Mouse (Mus musculus) forebrain, embryonic 12.5 days (tissue): ENCODE measurements around the gene Gpr152. TPM values are rescaled to one million over a fixed set of nuclear protein-coding genes. Genes with fewer than 3 reads are reported as not detected.
"Not testable (repeated sequence)": the region's sequence is repeated elsewhere in the genome, so short reads cannot be mapped to it uniquely, and the experiment has no call there.

Experiments used
- ATAC-seq: fragments of 200-750 bp; cut with Nextera tagmentation; 2 replicates; pipeline ENCODE4 v1.8.0; 2017; ENCODE audit warnings: moderate TSS enrichment; ENCODE audit not compliant: low FRiP score
- H3K27ac ChIP-seq: fragments of 300-500 bp; sonication (generic); 2 replicates; pipeline ENCODE4 v1.5.1; 2016; ENCODE audit warnings: mild to moderate bottlenecking
- H3K27me3 ChIP-seq: fragments of 300-500 bp; sonication (generic); 2 replicates; pipeline ENCODE4 v1.6.1; 2016; ENCODE audit warnings: mild to moderate bottlenecking
- H3K36me3 ChIP-seq: fragments of 300-500 bp; sonication (generic); replicated peaks from 2 replicates; pipeline ENCODE4 v1.6.1; 2016; ENCODE audit warnings: mild to moderate bottlenecking
- H3K4me1 ChIP-seq: fragments of 300-500 bp; sonication (generic); 2 replicates; pipeline ENCODE4 v1.6.1; 2016
- H3K4me2 ChIP-seq: fragments of 300-500 bp; sonication (generic); 2 replicates; pipeline ENCODE4 v1.6.1; 2016; ENCODE audit warnings: mild to moderate bottlenecking, moderate library complexity
- H3K4me3 ChIP-seq: fragments of 300-500 bp; sonication (generic); replicated peaks from 2 replicates; pipeline ENCODE4 v1.5.1; 2016; ENCODE audit warnings: mild to moderate bottlenecking
- H3K9ac ChIP-seq: fragments of 300-500 bp; sonication (generic); 2 replicates; pipeline ENCODE4 v1.6.1; 2016; ENCODE audit warnings: mild to moderate bottlenecking
- H3K9me3 ChIP-seq: fragments of 300-500 bp; sonication (generic); 2 replicates; pipeline ENCODE4 v1.6.1; 2016
- WGBS: fragments of 180-500 bp; shearing (Covaris S2); methylation state at CpG from one replicate; pipeline ENCODE4 v1.1.7; 2016; 5-methylcytosine and 5-hydroxymethylcytosine counted together
- polyA plus RNA-seq: library from polyadenylated mRNA; unstranded; fragments of >200 nt; fragmentation: Nextera tagmentation; extraction: Ambion mirVana; gene quantifications from 2 replicates; pipeline ENCODE4 v1.2.1, GENCODE M21; 2016

The Gpr152 gene
- polyA plus RNA-seq, 1 experiment from 2014 or later, result not detected

DNA sequence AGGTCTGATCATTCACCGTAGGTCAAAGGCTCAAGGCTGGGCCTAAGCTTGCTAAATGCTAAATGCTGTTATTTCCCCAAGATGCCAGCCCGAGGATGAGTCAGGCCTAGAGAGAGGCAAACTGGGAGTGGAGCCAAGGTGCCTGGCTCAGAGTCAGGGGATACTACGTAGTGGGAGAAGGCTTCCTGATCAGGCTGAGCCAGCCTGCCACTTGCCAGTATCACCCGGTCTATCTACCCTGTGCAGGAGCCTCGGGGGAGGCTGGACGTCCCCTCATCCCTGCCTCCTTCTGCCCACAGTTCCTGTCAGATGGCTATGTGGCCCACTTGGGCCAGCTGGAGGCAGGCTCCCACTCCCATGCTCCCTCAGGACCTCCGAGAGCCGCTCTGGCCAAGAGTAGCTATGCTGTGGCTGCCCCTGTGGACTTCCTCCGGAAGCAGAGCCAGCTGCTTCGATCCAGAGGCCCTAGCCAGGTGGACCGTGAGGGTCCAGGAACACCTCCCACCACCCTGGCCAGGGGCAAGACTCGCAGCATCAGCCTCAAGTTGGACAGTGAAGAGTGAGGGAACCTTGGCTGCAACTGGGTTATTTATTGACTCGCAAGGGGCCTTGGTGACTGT is 26.3 kb upstream of the Gpr152 start:
- ATAC-seq, result no peak
- Histone ChIP-seq H3K36me3 (peaks cover 75% of the 10 kb centered on the region), H3K4me2 (no peak overlapping the region), H3K9ac (no peak overlapping the region), H3K4me3 (no peak overlapping the region), H3K9me3 (no peaks in the 10 kb centered on the region), H3K27ac (no peak overlapping the region), H3K4me1 (no peaks in the 10 kb centered on the region), H3K27me3 (no peaks in the 10 kb centered on the region)
- 88% methylated on average over 13 of the region's 13 CpGs for WGBS

DNA sequence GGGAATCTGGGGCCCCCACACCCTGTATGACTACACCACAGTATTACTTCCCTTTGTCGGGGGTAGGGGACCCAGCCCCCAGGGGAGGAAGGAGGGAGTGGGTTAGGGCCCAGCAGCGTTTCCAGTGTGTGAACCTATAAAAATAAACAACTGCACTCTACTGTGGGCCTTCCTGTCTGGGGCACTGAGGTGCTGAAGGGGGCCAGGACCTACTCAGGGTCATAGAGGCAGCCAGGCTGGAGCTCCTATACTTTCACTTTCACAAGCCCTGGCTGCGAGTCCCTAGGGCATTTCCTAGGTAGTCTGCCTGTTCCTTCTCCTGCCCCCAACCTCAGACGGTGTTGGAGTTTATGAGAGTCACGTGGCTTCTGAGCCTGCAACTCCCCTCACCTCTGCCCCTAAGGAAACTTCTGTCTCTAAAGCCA is 25.8 kb upstream of the Gpr152 start:
- Histone ChIP-seq H3K4me3 (no peak overlapping the region), H3K27me3 (no peaks in the 10 kb centered on the region), H3K4me1 (no peaks in the 10 kb centered on the region), H3K9me3 (no peaks in the 10 kb centered on the region), H3K36me3 (peaks cover 75% of the 10 kb centered on the region), H3K9ac (no peak overlapping the region), H3K27ac (no peak overlapping the region), H3K4me2 (no peak overlapping the region)
- ATAC-seq, result no peak
- WGBS, result 79% methylated on average over 5 of the region's 5 CpGs

DNA sequence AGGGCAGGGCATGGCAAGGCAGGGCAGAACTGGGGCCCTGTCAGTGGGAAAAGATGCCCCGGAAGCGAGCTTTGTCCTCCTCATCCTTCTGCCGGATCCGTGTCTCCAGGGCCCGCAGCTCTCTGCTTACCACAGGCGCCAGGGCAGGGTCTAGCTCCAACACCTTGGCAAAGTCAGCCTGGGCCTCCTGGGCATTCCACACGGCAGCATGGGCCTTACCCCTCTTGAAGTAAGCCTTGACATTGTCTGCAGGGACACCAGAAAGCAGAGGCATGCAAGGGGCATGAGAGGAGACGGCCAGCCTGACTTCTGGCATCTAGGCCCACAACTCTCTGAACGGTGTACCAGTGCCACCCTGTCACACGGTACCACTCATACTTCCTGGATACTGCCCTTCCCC is 25.0 kb upstream of the Gpr152 start:
- H3K4me2 ChIP-seq, result no peak overlapping the region
- no peaks in the 10 kb centered on the region for H3K27me3 ChIP-seq
- no peaks in the 10 kb centered on the region for H3K4me1 ChIP-seq
- no peak overlapping the region for H3K27ac ChIP-seq
- no peak overlapping the region for H3K9ac ChIP-seq
- H3K9me3 ChIP-seq, result no peaks in the 10 kb centered on the region
- WGBS, result 89% methylated on average over 10 of the region's 10 CpGs
- ATAC-seq, result no peak
- H3K36me3 ChIP-seq, result peaks cover 75% of the 10 kb centered on the region
- H3K4me3 ChIP-seq, result no peak overlapping the region

DNA sequence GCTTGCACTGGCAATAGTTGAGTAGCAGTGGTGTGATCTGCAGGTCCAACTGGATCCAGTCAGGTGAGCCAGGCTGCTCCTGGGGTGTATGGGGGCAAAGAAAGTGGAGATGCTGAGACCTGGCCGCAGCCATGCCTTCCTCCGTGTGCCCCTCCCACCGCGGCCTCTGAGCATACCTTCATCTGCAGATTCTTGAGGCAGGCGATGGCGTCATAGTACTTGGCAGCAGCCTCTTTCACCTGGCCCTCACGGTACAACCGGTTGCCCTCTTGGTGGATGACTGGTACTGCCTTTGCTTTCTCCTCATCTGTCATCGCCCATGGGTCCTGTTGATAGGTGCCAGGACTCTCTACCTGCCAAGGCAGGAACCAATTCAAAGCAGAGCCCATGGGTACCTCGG is 24.4 kb upstream of the Gpr152 start:
- Histone ChIP-seq H3K9me3 (no peaks in the 10 kb centered on the region), H3K9ac (no peak overlapping the region), H3K4me3 (no peak overlapping the region), H3K36me3 (peaks cover 73% of the 10 kb centered on the region), H3K27ac (no peak overlapping the region), H3K4me1 (peaks cover under 1% of the 10 kb centered on the region), H3K27me3 (0 out of 2 replicates have a peak, but pooled peaks cover 2% of the 10 kb centered on the region), H3K4me2 (no peak overlapping the region)
- no peak for ATAC-seq
- 94% methylated on average over 10 of the region's 10 CpGs for WGBS

DNA sequence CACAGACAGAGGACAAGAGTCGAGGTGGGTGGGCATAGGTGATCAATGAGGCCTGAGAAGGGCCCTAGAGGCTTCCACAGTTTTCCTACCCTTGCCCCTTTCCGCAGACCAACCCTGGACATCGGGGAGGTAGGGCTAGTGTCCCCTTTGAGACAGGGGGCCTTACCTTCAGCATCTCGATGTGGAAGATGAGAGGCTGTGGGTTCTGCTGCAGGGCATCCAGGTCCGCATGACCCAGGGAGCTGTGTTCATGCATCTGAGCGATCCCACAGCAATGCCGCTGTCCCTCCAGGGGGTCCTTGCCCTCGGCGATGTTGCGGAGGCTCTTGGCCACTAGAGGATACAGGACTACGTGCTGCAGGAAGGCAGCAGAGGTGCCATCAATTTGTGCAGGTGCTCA is 23.8 kb upstream of the Gpr152 start:
- no peak for ATAC-seq

DNA sequence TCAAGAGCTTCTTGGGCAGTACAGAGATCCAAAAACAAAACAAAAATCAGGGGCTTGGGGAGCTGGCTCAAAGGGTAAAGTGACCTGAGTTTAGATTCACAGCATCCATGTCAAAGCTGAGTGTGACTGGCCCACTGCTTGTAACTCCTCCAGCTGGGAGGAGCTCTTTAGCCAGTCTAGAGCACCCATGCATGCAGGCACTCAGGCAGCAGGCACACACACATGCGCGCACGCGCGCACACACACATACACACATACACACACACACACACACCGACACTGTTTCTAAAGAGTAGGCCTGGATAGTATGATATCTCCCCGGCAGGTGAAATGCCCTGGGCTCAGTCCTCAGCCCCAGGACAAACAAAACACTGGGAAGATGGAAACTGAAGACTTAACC is 22.6 kb upstream of the Gpr152 start:
- H3K4me2 ChIP-seq, result no peak overlapping the region
- H3K9me3 ChIP-seq, result no peaks in the 10 kb centered on the region
- peaks cover 60% of the 10 kb centered on the region for H3K36me3 ChIP-seq
- no peak overlapping the region for H3K4me3 ChIP-seq
- 98% methylated on average over 7 of the region's 7 CpGs for WGBS
- H3K9ac ChIP-seq, result no peak overlapping the region
- no peak for ATAC-seq
- no peak overlapping the region for H3K27ac ChIP-seq
- peaks cover 10% of the 10 kb centered on the region for H3K4me1 ChIP-seq
- 0 out of 2 replicates have a peak, but pooled peaks cover 7% of the 10 kb centered on the region for H3K27me3 ChIP-seq

More for the DNA sequence above, 23.8 kb upstream of the Gpr152 start:
- Histone ChIP-seq H3K9me3 (no peaks in the 10 kb centered on the region), H3K4me2 (no peak overlapping the region), H3K36me3 (peaks cover 69% of the 10 kb centered on the region), H3K9ac (no peak overlapping the region), H3K27me3 (0 out of 2 replicates have a peak, but pooled peaks cover 7% of the 10 kb centered on the region), H3K4me3 (no peak overlapping the region), H3K4me1 (peaks cover 8% of the 10 kb centered on the region), H3K27ac (no peak overlapping the region)
- 88% methylated on average over 11 of the region's 11 CpGs for WGBS

DNA sequence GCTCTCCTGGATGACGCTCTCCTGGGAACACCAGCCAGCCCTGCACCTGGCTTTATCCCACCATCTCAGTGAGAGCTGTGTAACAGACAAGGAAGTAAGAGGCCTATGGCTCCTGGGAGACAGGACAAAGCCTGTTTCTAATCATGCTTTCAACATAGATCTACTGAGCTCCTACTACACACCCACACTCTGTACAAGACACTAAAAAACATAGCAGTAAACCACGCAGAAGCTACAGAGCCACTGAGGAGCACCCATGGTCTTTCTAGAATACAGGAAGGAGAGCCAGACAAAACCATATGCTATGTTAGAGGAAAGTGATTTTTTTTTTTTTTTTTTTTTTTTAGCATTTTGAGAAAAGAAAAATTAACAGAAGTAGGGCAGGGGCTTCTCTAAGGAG is 21.2 kb upstream of the Gpr152 start:
- 96% methylated on average over 2 of the region's 2 CpGs for WGBS
- H3K9me3 ChIP-seq, result no peaks in the 10 kb centered on the region

DNA sequence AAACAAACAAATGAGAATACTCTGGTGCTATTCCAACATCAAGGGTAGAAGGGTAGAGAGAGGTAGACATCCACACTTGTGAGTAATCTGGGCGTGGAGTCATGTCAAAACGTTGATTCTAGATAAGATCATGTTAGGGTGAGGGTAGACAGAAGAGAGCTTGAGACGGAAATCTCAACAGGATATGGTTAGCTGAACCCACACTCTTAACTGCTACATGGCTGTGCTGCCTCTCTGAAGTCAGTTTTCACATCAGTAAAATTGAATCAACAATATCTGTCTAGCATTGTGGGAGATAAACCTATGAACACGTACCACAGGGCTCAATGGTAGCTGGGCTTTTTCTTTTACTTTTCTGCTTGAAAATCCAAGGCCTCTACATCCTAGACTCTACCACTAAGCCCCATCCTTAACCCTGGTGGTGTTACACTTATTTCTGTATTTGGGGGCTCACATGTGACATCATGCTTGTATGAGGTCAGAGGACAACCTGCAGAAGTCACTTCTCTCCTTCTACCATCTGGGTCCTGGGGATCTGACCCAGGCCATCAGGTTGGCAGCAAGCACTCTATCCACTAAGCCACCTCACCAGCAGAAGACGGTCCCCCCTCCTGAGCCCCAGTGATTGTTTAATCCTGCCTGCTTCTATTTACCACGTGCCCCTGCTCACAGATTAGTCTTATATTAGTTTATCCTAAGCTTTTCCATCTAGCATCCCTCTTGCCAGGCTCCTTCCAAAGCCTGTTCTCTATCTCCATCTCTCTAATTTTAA is 19.7 kb upstream of the Gpr152 start:
- H3K9ac ChIP-seq, result no peak overlapping the region

More for the DNA sequence above, 21.2 kb upstream of the Gpr152 start:
- Histone ChIP-seq H3K36me3 (peaks cover 46% of the 10 kb centered on the region), H3K4me2 (no peak overlapping the region), H3K27ac (no peak overlapping the region), H3K4me3 (no peak overlapping the region), H3K27me3 (0 out of 2 replicates have a peak, but pooled peaks cover 7% of the 10 kb centered on the region), H3K9ac (no peak overlapping the region), H3K4me1 (peaks cover 10% of the 10 kb centered on the region)
- ATAC-seq, result no peak

DNA sequence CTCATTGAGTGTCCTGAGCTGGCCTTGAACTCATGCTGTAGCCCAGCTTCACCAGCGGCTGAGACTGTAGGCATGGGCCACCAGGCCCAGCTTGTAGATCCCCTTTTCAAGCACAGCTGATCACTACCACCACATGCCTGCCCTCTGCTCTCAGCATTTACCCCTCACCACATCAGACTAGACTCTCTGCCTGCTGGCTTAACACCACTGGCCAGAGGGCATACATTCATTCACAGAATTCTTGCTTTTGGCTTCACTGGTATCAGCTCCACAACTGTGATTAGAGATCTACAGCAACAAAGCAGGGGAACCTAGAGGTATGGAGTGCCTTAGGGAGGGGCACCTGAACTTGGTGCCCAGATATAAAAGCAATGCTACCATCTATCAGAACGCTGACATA is 19.1 kb upstream of the Gpr152 start:
- Histone ChIP-seq H3K27ac (no peak overlapping the region), H3K4me3 (peak overlapping the region; percentile 46; the same call in 1 of the 2 replicates), H3K9me3 (no peaks in the 10 kb centered on the region), H3K36me3 (peaks cover 25% of the 10 kb centered on the region), H3K4me2 (peak overlapping the region; percentile 55), H3K27me3 (0 out of 2 replicates have a peak, but pooled peaks cover 7% of the 10 kb centered on the region), H3K9ac (no peak overlapping the region), H3K4me1 (peaks cover 14% of the 10 kb centered on the region)
- 96% methylated on average over 2 of the region's 2 CpGs for WGBS
- ATAC-seq, result no peak

More for the DNA sequence above, 19.7 kb upstream of the Gpr152 start:
- WGBS, result 89% methylated on average over 6 of the region's 6 CpGs
- Histone ChIP-seq H3K4me2 (0 out of 2 replicates have a peak overlapping the region, but pooled peaks have one; percentile 55), H3K9me3 (no peaks in the 10 kb centered on the region), H3K27me3 (0 out of 2 replicates have a peak, but pooled peaks cover 7% of the 10 kb centered on the region), H3K36me3 (peaks cover 31% of the 10 kb centered on the region), H3K4me1 (peaks cover 10% of the 10 kb centered on the region), H3K4me3 (no peak overlapping the region), H3K27ac (no peak overlapping the region)
- ATAC-seq, result no peak

DNA sequence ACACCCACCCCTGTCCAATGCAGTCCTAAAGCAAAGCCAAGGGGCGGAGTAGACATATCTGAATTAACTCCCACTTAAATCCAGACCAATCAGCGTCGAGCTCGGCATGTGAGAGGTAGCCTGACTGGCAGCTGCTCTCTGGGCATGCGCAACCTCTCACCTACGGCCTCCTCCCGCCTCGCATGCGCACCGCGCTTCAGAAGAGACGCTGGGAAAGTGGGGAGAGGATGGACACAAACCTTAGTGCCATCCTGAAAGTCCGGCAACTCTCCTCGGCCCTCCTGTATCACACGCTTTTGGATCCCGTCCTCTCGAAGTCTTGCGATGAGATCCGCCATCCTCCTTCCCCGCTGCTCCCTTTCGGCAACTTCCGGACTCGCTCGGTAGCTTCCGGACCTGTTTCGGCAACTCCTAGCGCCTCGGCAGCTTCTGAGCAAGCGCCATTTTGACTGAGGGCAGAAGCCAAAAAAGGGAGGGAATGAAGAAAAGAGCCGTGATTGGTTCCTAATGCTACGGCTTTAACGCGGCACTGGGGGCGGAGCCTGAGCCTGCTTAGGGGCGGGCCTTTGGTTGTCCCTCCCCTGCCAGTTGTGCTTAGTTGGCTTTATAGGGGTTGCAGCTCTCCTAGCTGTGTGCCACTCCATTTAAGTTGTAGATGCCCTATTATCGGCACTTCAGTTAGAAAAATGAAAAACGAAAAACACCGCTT is 18.3 kb upstream of the Gpr152 start:
- H3K9ac ChIP-seq, result peak overlapping the region; percentile 50; the same call in 1 of the 2 replicates
- no peaks in the 10 kb centered on the region for H3K9me3 ChIP-seq
- peak overlapping the region; percentile 55 for H3K4me2 ChIP-seq
- 0 out of 2 replicates have a peak, but pooled peaks cover 7% of the 10 kb centered on the region for H3K27me3 ChIP-seq
- H3K4me3 ChIP-seq, result peak overlapping the region; percentile 46
- ATAC-seq, result peak; percentile 83
- 3% methylated on average over 38 of the region's 38 CpGs for WGBS
- H3K27ac ChIP-seq, result peak overlapping the region; percentile 82
- peaks cover 18% of the 10 kb centered on the region for H3K36me3 ChIP-seq
- H3K4me1 ChIP-seq, result peaks cover 14% of the 10 kb centered on the region

DNA sequence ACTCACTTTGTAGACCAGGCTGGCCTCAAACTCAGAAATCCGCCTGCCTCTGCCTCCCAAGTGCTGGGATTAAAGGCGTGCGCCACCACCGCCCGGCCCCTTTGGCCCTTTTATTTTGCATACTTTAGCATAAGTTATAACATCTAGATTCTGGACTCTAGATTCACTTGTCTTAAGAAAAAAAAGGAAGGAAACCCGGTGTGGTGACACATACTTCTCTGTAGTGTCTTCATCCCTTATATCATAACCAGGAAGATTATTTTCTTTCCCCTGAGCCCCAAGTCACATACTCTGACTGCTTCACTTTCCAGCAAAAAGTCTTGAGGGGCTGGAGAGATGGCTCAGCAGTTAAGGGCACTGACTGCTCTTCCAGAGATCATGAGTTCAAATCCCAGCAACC is 17.7 kb upstream of the Gpr152 start:
- ATAC-seq, H3K27me3 ChIP-seq, H3K9ac ChIP-seq, H3K27ac ChIP-seq, H3K4me3 ChIP-seq, H3K9me3 ChIP-seq: not testable (repeated sequence)
- WGBS, result 62% methylated on average over 6 of the region's 6 CpGs
- H3K36me3 ChIP-seq, result peaks cover 13% of the 10 kb centered on the region
- 0 out of 2 replicates have a peak overlapping the region, but pooled peaks have one; percentile 21 for H3K4me2 ChIP-seq
- H3K4me1 ChIP-seq, result peaks cover 21% of the 10 kb centered on the region
